Comparison of ENCODE assay signal across 10 mouse cellular contexts in the genomic region with DNA sequence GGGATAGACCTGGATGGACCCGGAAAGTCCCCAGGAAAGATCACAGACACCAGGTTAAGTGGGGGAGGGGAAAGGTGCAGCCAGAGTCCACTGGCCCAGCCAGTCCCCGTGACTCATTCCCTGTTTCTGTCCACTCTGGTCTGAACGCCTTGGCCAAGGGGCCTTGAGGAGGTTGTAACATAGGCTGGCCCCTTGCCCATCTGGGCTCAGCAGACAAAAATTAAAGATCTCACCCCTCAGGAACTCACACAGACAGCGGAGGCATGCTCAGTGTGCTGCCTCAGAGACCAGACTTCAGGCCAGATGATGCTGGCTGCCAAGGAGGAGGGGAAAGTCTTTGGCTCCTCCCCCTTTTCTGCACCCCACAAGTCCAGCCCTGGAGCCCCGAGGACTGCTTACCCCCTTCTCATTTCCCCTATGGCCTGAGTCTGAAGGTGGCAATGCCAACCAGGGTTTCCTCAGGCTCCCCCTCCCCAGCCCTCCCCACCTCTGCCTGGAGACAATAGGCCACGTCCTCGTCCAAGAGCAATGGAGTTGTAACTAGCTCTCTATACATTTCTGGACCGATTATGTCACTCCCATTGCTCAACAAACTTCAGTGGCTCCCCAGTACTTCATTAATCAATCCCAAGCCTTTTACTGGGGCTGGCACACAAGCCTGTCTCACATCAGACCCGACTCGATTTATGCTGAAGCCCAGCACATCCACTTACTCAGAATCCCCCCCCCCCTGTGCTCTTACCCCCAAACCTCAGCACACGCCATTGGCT. TPM values are rescaled to one million over a fixed set of nuclear protein-coding genes. Genes with fewer than 3 reads are reported as not detected.
A peak's percentile ranks its signal among the peaks of the same experiment; 100 is the strongest.
DNase-seq lines count a peak whose midpoint lies in the region; ATAC-seq and TF ChIP-seq lines count a peak whose summit lies in the region.
"Had no signal": no experiment of that assay in that cellular context is flagged by ENCODE, and none has a peak within 500 bp of the region (broad histone marks: within the 10 kb centered on the region; RNA-seq: fewer than 3 reads in every experiment).

No protein-coding gene starts in this region.

- H3K4me1 ChIP-seq in heart, adult 2 months (ENCODE audit: control insufficient read depth, insufficient read depth, low read length): no peaks in the 10 kb centered on the region
- H3K4me1 ChIP-seq in forebrain, postnatal 0 days (ENCODE audit: insufficient read depth): no peaks in the 10 kb centered on the region
- H3K4me1 ChIP-seq: limb, embryonic 13.5 days had no signal

- H3K36me3 ChIP-seq in heart, adult 2 months (ENCODE audit: control insufficient read depth, insufficient read depth, low read length): no peaks in the 10 kb centered on the region
- no peaks in the 10 kb centered on the region for H3K36me3 ChIP-seq in forebrain, postnatal 0 days (ENCODE audit: insufficient read depth)
- H3K36me3 ChIP-seq: limb, embryonic 13.5 days had no signal

- no peaks in the 10 kb centered on the region for H3K9me3 ChIP-seq in forebrain, postnatal 0 days (ENCODE audit: low read length)
- H3K9me3 ChIP-seq: limb, embryonic 13.5 days had no signal

- no peak overlapping the region for H3K27ac ChIP-seq in heart, adult 2 months
- H3K27ac ChIP-seq in forebrain, postnatal 0 days (ENCODE audit: low read depth, low read length): no peak overlapping the region
- H3K27ac ChIP-seq: limb, embryonic 13.5 days had no signal

- H3K9ac ChIP-seq in heart, adult 2 months (ENCODE audit: low read depth, low read length): no peak overlapping the region
- no peak overlapping the region for H3K9ac ChIP-seq in forebrain, postnatal 0 days
- H3K9ac ChIP-seq: limb, embryonic 13.5 days had no signal

- intact Hi-C loops in heart, adult 2 months (cut with DNase I): no loop called here

- WGBS in heart, adult 2 months: 58% methylated on average over 11 of the region's 11 CpGs
- 59% methylated on average over 11 of the region's 11 CpGs for WGBS in forebrain, postnatal 0 days

- no peak overlapping the region for H3K4me3 ChIP-seq in heart, adult 2 months
- H3K4me3 ChIP-seq in forebrain, postnatal 0 days (ENCODE audit: low read depth, low read length): no peak overlapping the region
- H3K4me3 ChIP-seq: limb, embryonic 13.5 days had no signal

- TF ChIP-seq EP300 in heart, adult 2 months (IDR thresholded peaks at IDR 0.05; ENCODE audit: insufficient read depth, low read depth, low read length): no peak

- no peak for TF ChIP-seq POLR2A in heart, adult 2 months (IDR thresholded peaks at IDR 0.05; ENCODE audit: insufficient read depth, low read depth, low read length)

- no peaks in the 10 kb centered on the region for H3K27me3 ChIP-seq in heart, adult 2 months (ENCODE audit: control insufficient read depth, insufficient read depth, low read length)
- H3K27me3 ChIP-seq in forebrain, postnatal 0 days (ENCODE audit: insufficient read depth, low read length): no peaks in the 10 kb centered on the region

- H3K79me2 ChIP-seq in heart, adult 2 months (replicated peaks; ENCODE audit: control insufficient read depth, insufficient read depth, low read length): no peaks in the 10 kb centered on the region

- no peak for TF ChIP-seq CTCF in heart, adult 2 months (IDR thresholded peaks at IDR 0.05)
- TF ChIP-seq CTCF in forebrain, postnatal 0 days (IDR thresholded peaks at IDR 0.05; ENCODE audit: low read depth): no peak

- no peak overlapping the region for H3K4me2 ChIP-seq in forebrain, postnatal 0 days (ENCODE audit: low read depth)
- H3K4me2 ChIP-seq: limb, embryonic 13.5 days; midbrain, embryonic 11.5 days had no signal

- no peak for ATAC-seq in forebrain, postnatal 0 days

- DNase-seq in Muller cell, postnatal 12 days (ENCODE audit: inconsistent ontology term): peak; percentile 78
- DNase-seq in adrenal gland, adult 18-20 months (ENCODE audit: low spot score in 2 of 2): peak; percentile 30
- DNase-seq in heart, adult 2 months: peak; percentile 49 to 69
- DNase-seq in lung, postnatal 36 days: peak; percentile 44
- no peak for DNase-seq in frontal cortex, postnatal 10 days (ENCODE audit: low spot score in 2 of 2)
- DNase-seq in forebrain, postnatal 0 days: no peak
- DNase-seq in thymus, adult 18-20 months: no peak
- DNase-seq: thymus, postnatal 36 days had no signal

RNA-seq across cellular contexts. Expression of gene Ltbp2, which starts 9.0 kb away (rescaled TPM):
- total RNA-seq in adrenal gland, adult 18-20 months (2021): 10 to 100 TPM in 1 of 2 experiments, 1 to 10 TPM in 1; 5.7 to 15.7 TPM
- 1 to 10 TPM in 1 of 2 experiments, under 1 TPM in 1; 0.99 to 2.3 TPM for total RNA-seq in heart, adult 2 months (2021)
- 5.6 TPM in 2 replicates for polyA plus RNA-seq in heart, adult 2 months (2012; rRNA removed)
- 0.76 and 1.2 TPM in 2 replicates for total RNA-seq in forebrain, postnatal 0 days (2014; rRNA removed)
- 0.10 and 0.51 TPM in 2 replicates for polyA plus RNA-seq in forebrain, postnatal 0 days (2015; fragmentation: Nextera tagmentation; extraction: Ambion mirVana)

Comparison
In these comparisons a context has a peak if more than half of its experiments do, and no peak if none do; other contexts are left out.
1. DNase-seq: peak in Muller cell, postnatal 12 days (single experiment), adrenal gland, adult 18-20 months (2 of 2), heart, adult 2 months (2 of 2) and lung, postnatal 36 days (single experiment); none in frontal cortex, postnatal 10 days (0 of 2), forebrain, postnatal 0 days (single experiment) and thymus, adult 18-20 months (0 of 2).